Mouse (Mus musculus) midbrain, embryonic 13.5 days (tissue): ENCODE measurements at regions not wholly inside any gene's neighbourhood (a gene's known extent, or its start where the extent isn't known, plus 50 kb on each side); places are given as distances from the start of the nearest gene placed in this dataset.
"Not testable (repeated sequence)": the region's sequence is repeated elsewhere in the genome, so short reads cannot be mapped to it uniquely, and the experiment has no call there.

Experiments used
- ATAC-seq: fragments of 200-750 bp; cut with Nextera tagmentation; 2 replicates; pipeline ENCODE4 v1.8.0; 2017; ENCODE audit warnings: mild to moderate bottlenecking, moderate TSS enrichment, moderate library complexity
- H3K27ac ChIP-seq: fragments of 300-500 bp; sonication (generic); 2 replicates; pipeline ENCODE4 v1.5.1; 2015; ENCODE audit warnings: inconsistent platforms, mild to moderate bottlenecking, moderate library complexity
- H3K27me3 ChIP-seq: fragments of 300-500 bp; sonication (generic); 2 replicates; pipeline ENCODE4 v1.6.1; 2015; ENCODE audit warnings: mild to moderate bottlenecking, inconsistent platforms
- H3K36me3 ChIP-seq: fragments of 300-500 bp; sonication (generic); 2 replicates; pipeline ENCODE4 v1.6.1; 2015; ENCODE audit warnings: mild to moderate bottlenecking, inconsistent platforms
- H3K4me1 ChIP-seq: fragments of 300-500 bp; sonication (generic); replicated peaks from 2 replicates; pipeline ENCODE4 v1.6.1; 2015; ENCODE audit warnings: inconsistent platforms
- H3K4me2 ChIP-seq: fragments of 300-500 bp; sonication (generic); replicated peaks from 2 replicates; pipeline ENCODE4 v1.6.1; 2015; ENCODE audit warnings: moderate library complexity, mild to moderate bottlenecking, inconsistent platforms
- H3K4me3 ChIP-seq: fragments of 300-500 bp; sonication (generic); replicated peaks from 2 replicates; pipeline ENCODE4 v1.5.1; 2015; ENCODE audit warnings: mild to moderate bottlenecking, inconsistent platforms
- H3K9ac ChIP-seq: fragments of 300-500 bp; sonication (generic); replicated peaks from 2 replicates; pipeline ENCODE4 v1.6.1; 2015; ENCODE audit warnings: mild to moderate bottlenecking, inconsistent platforms
- H3K9me3 ChIP-seq: fragments of 300-500 bp; sonication (generic); 2 replicates; pipeline ENCODE4 v1.6.1; 2016; ENCODE audit warnings: mild to moderate bottlenecking, inconsistent platforms
- WGBS: fragments of 180-500 bp; shearing (Covaris S2); methylation state at CpG from one replicate; pipeline ENCODE4 v1.1.7; 2015; 5-methylcytosine and 5-hydroxymethylcytosine counted together

GRCm38 (mm10) chr17:69822921-69823320 is 146.0 kb upstream of the Dlgap1 start:
- Histone ChIP-seq H3K9ac (no peak overlapping the region), H3K9me3 (no peaks in the 10 kb centered on the region), H3K4me2 (no peak overlapping the region), H3K27ac (no peak overlapping the region), H3K4me3 (no peak overlapping the region), H3K27me3 (no peaks in the 10 kb centered on the region), H3K4me1 (no peaks in the 10 kb centered on the region), H3K36me3 (no peaks in the 10 kb centered on the region)
- WGBS, result 78% methylated on average over 1 of the region's 1 CpGs
- ATAC-seq, result no peak

- H3K27me3 ChIP-seq, result no peaks in the 10 kb centered on the region
- H3K4me1 ChIP-seq, result no peaks in the 10 kb centered on the region
- H3K4me3 ChIP-seq, result no peak overlapping the region
- no peak overlapping the region for H3K4me2 ChIP-seq
- H3K36me3 ChIP-seq, result no peaks in the 10 kb centered on the region
- no peak overlapping the region for H3K27ac ChIP-seq
- no peak for ATAC-seq
- no peaks in the 10 kb centered on the region for H3K9me3 ChIP-seq
- H3K9ac ChIP-seq, result no peak overlapping the region
- WGBS, result 78% methylated on average over 5 of the region's 5 CpGs
Observed at GRCm38 (mm10) chr17:69841308-69841707, 127.6 kb upstream of the Dlgap1 start.

- Histone ChIP-seq H3K4me1 (no peaks in the 10 kb centered on the region), H3K27me3 (no peaks in the 10 kb centered on the region), H3K9ac (no peak overlapping the region), H3K9me3 (no peaks in the 10 kb centered on the region), H3K27ac (no peak overlapping the region), H3K4me3 (no peak overlapping the region), H3K36me3 (no peaks in the 10 kb centered on the region), H3K4me2 (no peak overlapping the region)
- WGBS, result 75% methylated on average over 1 of the region's 1 CpGs
- no peak for ATAC-seq
Observed at GRCm38 (mm10) chr17:69848306-69848705, 120.6 kb upstream of the Dlgap1 start.

GRCm38 (mm10) chr17:69850075-69850474 is 118.8 kb upstream of the Dlgap1 start:
- no peaks in the 10 kb centered on the region for H3K36me3 ChIP-seq
- no peak overlapping the region for H3K9ac ChIP-seq
- no peak for ATAC-seq
- no peaks in the 10 kb centered on the region for H3K4me1 ChIP-seq
- H3K4me3 ChIP-seq, result no peak overlapping the region
- no peaks in the 10 kb centered on the region for H3K9me3 ChIP-seq
- 28% methylated on average over 1 of the region's 1 CpGs for WGBS
- H3K4me2 ChIP-seq, result no peak overlapping the region
- no peaks in the 10 kb centered on the region for H3K27me3 ChIP-seq
- no peak overlapping the region for H3K27ac ChIP-seq

GRCm38 (mm10) chr17:69879958-69880357 is 88.9 kb upstream of the Dlgap1 start:
- H3K9me3 ChIP-seq, H3K4me3 ChIP-seq, H3K4me2 ChIP-seq, H3K9ac ChIP-seq, H3K4me1 ChIP-seq, H3K27ac ChIP-seq, ATAC-seq, H3K36me3 ChIP-seq, H3K27me3 ChIP-seq: not testable (repeated sequence)
- WGBS, result 89% methylated on average over 8 of the region's 8 CpGs

GRCm38 (mm10) chr17:69893980-69894379 is 74.9 kb upstream of the Dlgap1 start:
- 0 out of 2 replicates have a peak, but pooled peaks have one; percentile 37 for ATAC-seq
- 66% methylated on average over 4 of the region's 4 CpGs for WGBS
- H3K27me3 ChIP-seq, result no peaks in the 10 kb centered on the region
- no peak overlapping the region for H3K4me2 ChIP-seq
- no peak overlapping the region for H3K4me3 ChIP-seq
- H3K27ac ChIP-seq, result no peak overlapping the region
- no peaks in the 10 kb centered on the region for H3K36me3 ChIP-seq
- no peaks in the 10 kb centered on the region for H3K9me3 ChIP-seq
- no peak overlapping the region for H3K9ac ChIP-seq
- no peaks in the 10 kb centered on the region for H3K4me1 ChIP-seq
